Mouse (Mus musculus) frontal cortex, adult (tissue): Measurements from ENCODE around the gene Rbm18.

Experiments used
- ATAC-seq: cut with Nextera tagmentation; 2 replicates; pipeline ENCODE4 v1.9.2; 2017; ENCODE audit warnings: mild to moderate bottlenecking, moderate library complexity, mixed read lengths; ENCODE audit not compliant: low TSS enrichment

Rbm18 gene

DNA sequence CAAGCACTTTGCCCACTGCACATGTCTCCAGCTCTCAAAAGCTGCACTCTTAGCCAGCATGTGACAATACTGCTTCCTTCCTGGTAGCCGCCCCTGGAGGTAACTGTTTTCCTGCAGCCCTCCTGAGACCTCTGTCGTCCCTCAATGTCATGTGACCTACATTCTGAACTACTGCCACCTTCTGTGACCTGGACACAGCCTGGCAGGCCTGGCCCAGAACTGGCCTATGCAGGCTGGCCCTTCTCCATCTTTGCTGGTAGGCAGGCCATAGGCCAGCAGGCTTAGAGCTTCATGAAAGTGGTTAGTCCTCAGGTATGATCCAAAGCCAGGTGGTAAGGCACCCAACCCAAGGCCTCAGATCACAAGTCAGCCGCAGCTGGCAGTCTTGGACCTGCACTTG, 62.8 kb downstream of the Rbm18 start:
- ATAC-seq, result no peak

GRCm38 (mm10) chr2:36071660-36072305, 64.8 kb downstream of the Rbm18 start:
- ATAC-seq, result no peak

GRCm38 (mm10) chr2:36067132-36067531, 69.4 kb downstream of the Rbm18 start:
- no peak for ATAC-seq
